Mouse (Mus musculus): ENCODE measurements around the gene Atg5. TPM values are rescaled to one million over a fixed set of nuclear protein-coding genes. Genes with fewer than 3 reads are reported as not detected.

The Atg5 gene
- polyA plus RNA-seq, 1 experiment from 2014 or later: 51.4 TPM

- Histone ChIP-seq H3K36me3 (ENCODE audit: insufficient read depth, low read length) (no peaks in the 10 kb centered on the region), H3K9me3 (replicated peaks; ENCODE audit: low read length) (no peaks in the 10 kb centered on the region), H3K9ac (ENCODE audit: low read depth, low read length) (no peak overlapping the region), H3K27me3 (ENCODE audit: insufficient read depth, low read length) (no peaks in the 10 kb centered on the region), H3K27ac (no peak overlapping the region), H3K4me2 (ENCODE audit: low read length) (no peak overlapping the region), H3K4me3 (replicated peaks; ENCODE audit: low read depth, low read length) (no peak overlapping the region), H3K4me1 (replicated peaks; ENCODE audit: insufficient read depth, low read length) (no peaks in the 10 kb centered on the region)
- DNase-seq (ENCODE audit: low spot score) (no peak), ATAC-seq (replicated peaks; ENCODE audit: low FRiP score, low read depth) (no peak)
- WGBS: 94% methylated on average over 6 of the region's 6 CpGs
- TF ChIP-seq CTCF (IDR thresholded peaks at IDR 0.05; ENCODE audit: low read depth): no peak
Observed at GRCm38 (mm10) chr10:44341826-44342521, 73.8 kb downstream of the Atg5 start.

DNA sequence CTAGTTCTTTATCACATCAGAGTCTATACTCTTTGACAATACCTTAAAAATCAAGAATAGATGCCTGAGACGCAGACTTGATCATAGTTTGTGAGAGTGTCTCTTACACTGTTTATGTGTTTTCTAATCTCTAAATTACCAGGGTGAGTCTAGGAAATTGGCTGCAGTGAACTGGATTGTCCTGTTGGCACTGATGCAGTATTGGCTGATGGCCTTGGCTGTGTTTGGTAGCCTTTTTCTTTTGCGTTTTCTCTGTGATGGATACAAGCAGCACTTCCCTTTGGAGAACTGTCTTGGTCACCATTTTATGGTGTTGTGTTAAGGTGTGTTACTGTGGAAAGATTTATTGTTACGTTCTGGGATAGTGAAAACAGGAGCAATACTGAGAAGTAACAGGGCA is 75.2 kb downstream of the Atg5 start:
- no peak for DNase-seq (ENCODE audit: low spot score)
- 86% methylated on average over 3 of the region's 3 CpGs for WGBS
- H3K9me3 ChIP-seq (replicated peaks; ENCODE audit: low read length): no peaks in the 10 kb centered on the region

GRCm38 (mm10) chr10:44347549-44348172 is 79.5 kb downstream of the Atg5 start:
- DNase-seq (ENCODE audit: low spot score) (no peak), ATAC-seq (replicated peaks; ENCODE audit: low FRiP score, low read depth) (no peak)
- H3K9ac ChIP-seq (ENCODE audit: low read depth, low read length): no peak overlapping the region
- TF ChIP-seq CTCF (IDR thresholded peaks at IDR 0.05; ENCODE audit: low read depth): no peak
- no peaks in the 10 kb centered on the region for H3K9me3 ChIP-seq (replicated peaks; ENCODE audit: low read length)
- 71% methylated on average over 10 of the region's 10 CpGs for whole genome bisulfite sequencing
- H3K27ac ChIP-seq: no peak overlapping the region
- H3K4me1 ChIP-seq (replicated peaks; ENCODE audit: insufficient read depth, low read length): no peaks in the 10 kb centered on the region
- no peaks in the 10 kb centered on the region for H3K27me3 ChIP-seq (ENCODE audit: insufficient read depth, low read length)
- no peaks in the 10 kb centered on the region for H3K36me3 ChIP-seq (ENCODE audit: insufficient read depth, low read length)
- H3K4me3 ChIP-seq (replicated peaks; ENCODE audit: low read depth, low read length): no peak overlapping the region
- H3K4me2 ChIP-seq (ENCODE audit: low read length): no peak overlapping the region

More for the DNA sequence above, 75.2 kb downstream of the Atg5 start:
- no peaks in the 10 kb centered on the region for H3K36me3 ChIP-seq (ENCODE audit: insufficient read depth, low read length)
- H3K4me2 ChIP-seq (ENCODE audit: low read length): no peak overlapping the region
- H3K9ac ChIP-seq (ENCODE audit: low read depth, low read length): no peak overlapping the region
- TF ChIP-seq CTCF (IDR thresholded peaks at IDR 0.05; ENCODE audit: low read depth): no peak
- ATAC-seq (replicated peaks; ENCODE audit: low FRiP score, low read depth): no peak
- no peaks in the 10 kb centered on the region for H3K4me1 ChIP-seq (replicated peaks; ENCODE audit: insufficient read depth, low read length)
- H3K4me3 ChIP-seq (replicated peaks; ENCODE audit: low read depth, low read length): no peak overlapping the region
- no peaks in the 10 kb centered on the region for H3K27me3 ChIP-seq (ENCODE audit: insufficient read depth, low read length)
- no peak overlapping the region for H3K27ac ChIP-seq

DNA sequence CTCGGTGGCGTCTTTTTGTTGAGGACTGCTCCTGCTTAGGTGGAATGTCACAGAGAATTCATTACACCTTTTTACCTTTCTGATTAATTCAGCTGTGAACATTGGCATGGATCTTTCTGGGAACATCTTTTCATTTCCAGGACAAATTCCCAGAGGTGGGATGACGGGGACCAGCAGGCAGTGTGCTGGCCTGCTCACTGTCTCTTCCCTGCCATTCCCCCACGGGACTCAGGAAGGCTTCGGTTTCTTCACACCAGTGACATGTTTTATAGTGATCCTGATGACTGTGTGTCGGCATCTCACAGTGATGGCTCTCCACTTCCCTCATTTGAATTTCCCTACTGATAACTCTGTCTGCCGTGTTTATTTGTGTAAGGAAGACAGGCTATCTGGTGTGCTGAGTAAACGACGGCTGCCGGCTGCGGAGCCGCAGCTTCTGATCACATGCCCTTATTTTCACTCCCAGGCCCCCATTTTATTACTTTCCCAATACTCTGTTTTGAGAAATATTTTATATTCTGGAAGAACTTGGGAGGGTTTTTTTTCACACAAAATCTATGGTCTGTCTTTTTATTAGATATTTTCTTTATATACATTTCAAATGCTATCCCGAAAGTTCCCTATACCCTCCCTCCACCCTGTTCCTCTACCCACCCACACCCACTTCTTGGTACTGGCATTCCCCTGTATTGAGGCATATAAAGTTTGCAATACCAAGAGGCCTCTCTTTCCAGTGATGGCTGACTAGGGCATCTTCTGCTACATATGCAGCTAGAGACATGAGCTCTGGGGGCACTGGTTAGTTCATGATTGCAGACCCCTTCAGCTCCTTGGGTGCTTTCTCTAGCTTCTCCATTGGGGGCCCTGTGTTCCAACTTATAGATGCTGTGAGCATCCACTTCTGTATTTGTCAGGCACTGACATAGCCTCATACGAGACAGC is 80.6 kb downstream of the Atg5 start:
- Histone ChIP-seq H3K36me3 (ENCODE audit: insufficient read depth, low read length) (no peaks in the 10 kb centered on the region), H3K9me3 (replicated peaks; ENCODE audit: low read length) (no peaks in the 10 kb centered on the region), H3K4me3 (replicated peaks; ENCODE audit: low read depth, low read length) (no peak overlapping the region), H3K9ac (ENCODE audit: low read depth, low read length) (no peak overlapping the region), H3K27me3 (ENCODE audit: insufficient read depth, low read length) (no peaks in the 10 kb centered on the region), H3K4me2 (ENCODE audit: low read length) (no peak overlapping the region), H3K4me1 (replicated peaks; ENCODE audit: insufficient read depth, low read length) (no peaks in the 10 kb centered on the region), H3K27ac (no peak overlapping the region)
- DNase-seq (ENCODE audit: low spot score) (no peak), ATAC-seq (replicated peaks; ENCODE audit: low FRiP score, low read depth) (no peak)
- 52% methylated on average over 14 of the region's 14 CpGs for WGBS
- no peak for TF ChIP-seq CTCF (IDR thresholded peaks at IDR 0.05; ENCODE audit: low read depth)

GRCm38 (mm10) chr10:44353467-44353866 is 85.3 kb downstream of the Atg5 start:
- no peak overlapping the region for H3K4me3 ChIP-seq (replicated peaks; ENCODE audit: low read depth, low read length)
- no peak for DNase-seq (ENCODE audit: low spot score)
- H3K36me3 ChIP-seq (ENCODE audit: insufficient read depth, low read length): no peaks in the 10 kb centered on the region
- no peak overlapping the region for H3K27ac ChIP-seq
- no peaks in the 10 kb centered on the region for H3K27me3 ChIP-seq (ENCODE audit: insufficient read depth, low read length)
- no peak for ATAC-seq (replicated peaks; ENCODE audit: low FRiP score, low read depth)
- H3K4me1 ChIP-seq (replicated peaks; ENCODE audit: insufficient read depth, low read length): 0 out of 2 replicates have a peak, but pooled peaks cover 4% of the 10 kb centered on the region
- WGBS: 59% methylated on average over 4 of the region's 4 CpGs
- H3K9ac ChIP-seq (ENCODE audit: low read depth, low read length): no peak overlapping the region
- TF ChIP-seq CTCF (IDR thresholded peaks at IDR 0.05; ENCODE audit: low read depth): no peak
- no peak overlapping the region for H3K4me2 ChIP-seq (ENCODE audit: low read length)
- no peaks in the 10 kb centered on the region for H3K9me3 ChIP-seq (replicated peaks; ENCODE audit: low read length)

DNA sequence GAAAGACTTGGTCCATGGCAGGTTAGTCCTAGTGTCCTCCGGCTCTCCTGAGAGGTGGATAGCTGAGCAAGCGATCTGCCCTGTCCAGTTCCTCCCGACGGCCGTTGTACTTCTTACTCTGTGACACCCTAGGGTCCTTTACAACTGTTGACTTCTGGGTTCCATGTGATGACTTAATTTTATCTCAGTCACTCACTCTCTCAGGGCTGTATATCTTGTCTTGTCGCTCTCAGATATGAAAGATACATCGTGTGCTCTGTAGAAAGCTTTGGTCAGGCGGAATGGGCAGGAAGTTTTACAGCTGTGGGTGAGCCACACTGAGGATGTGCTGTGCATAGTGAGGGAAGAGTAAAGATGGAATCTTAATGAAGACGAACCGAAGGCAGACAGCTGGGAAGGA is 86.2 kb downstream of the Atg5 start:
- Histone ChIP-seq H3K4me1 (replicated peaks; ENCODE audit: insufficient read depth, low read length) (0 out of 2 replicates have a peak, but pooled peaks cover 4% of the 10 kb centered on the region), H3K4me2 (ENCODE audit: low read length) (no peak overlapping the region), H3K4me3 (replicated peaks; ENCODE audit: low read depth, low read length) (no peak overlapping the region), H3K36me3 (ENCODE audit: insufficient read depth, low read length) (no peaks in the 10 kb centered on the region), H3K9ac (ENCODE audit: low read depth, low read length) (no peak overlapping the region), H3K27ac (no peak overlapping the region), H3K27me3 (ENCODE audit: insufficient read depth, low read length) (no peaks in the 10 kb centered on the region), H3K9me3 (replicated peaks; ENCODE audit: low read length) (no peaks in the 10 kb centered on the region)
- ATAC-seq (replicated peaks; ENCODE audit: low FRiP score, low read depth): no peak
- 86% methylated on average over 10 of the region's 10 CpGs for whole genome bisulfite sequencing
- DNase-seq (ENCODE audit: low spot score): no peak
- TF ChIP-seq CTCF (IDR thresholded peaks at IDR 0.05; ENCODE audit: low read depth): no peak

All from kidney, postnatal 0 days (tissue).